9 mouse cellular contexts compared by ENCODE assay signal in genomic region chr12:74824735-74825494, GRCm38 (mm10).
DNase-seq lines count a peak whose midpoint lies in the region; ATAC-seq and TF ChIP-seq lines count a peak whose summit lies in the region.
"Had no signal": no experiment of that assay in that cellular context is flagged by ENCODE, and none has a peak within 500 bp of the region (broad histone marks: within the 10 kb centered on the region; RNA-seq: fewer than 3 reads in every experiment).

No protein-coding gene starts in this region.

- H3K4me1 ChIP-seq in hindbrain, embryonic 14.5 days (replicated peaks; ENCODE audit: control insufficient read depth, insufficient read depth, low read length) = no peaks in the 10 kb centered on the region
- H3K4me1 ChIP-seq in hindbrain, embryonic 10.5 days (replicated peaks) = no peaks in the 10 kb centered on the region
- H3K4me1 ChIP-seq in kidney, postnatal 0 days (replicated peaks; ENCODE audit: insufficient read depth, low read length) = no peaks in the 10 kb centered on the region
- H3K4me1 ChIP-seq in lung, postnatal 0 days (ENCODE audit: insufficient read depth, low read depth, low read length) = no peaks in the 10 kb centered on the region
- H3K4me1 ChIP-seq: midbrain, embryonic 12.5 days had no signal

- ATAC-seq in hindbrain, embryonic 14.5 days (ENCODE audit: low FRiP score) = peak; percentile 34; the same call in 1 of the 2 replicates
- no peak for ATAC-seq in kidney, postnatal 0 days (replicated peaks; ENCODE audit: low FRiP score, low read depth)
- peak; percentile 60 for ATAC-seq in lung, postnatal 0 days

- H3K27me3 ChIP-seq in hindbrain, embryonic 14.5 days (ENCODE audit: control insufficient read depth, insufficient read depth, low read length) = no peaks in the 10 kb centered on the region
- H3K27me3 ChIP-seq in hindbrain, embryonic 10.5 days (ENCODE audit: insufficient read depth, poor library complexity, severe bottlenecking) = no peaks in the 10 kb centered on the region
- no peaks in the 10 kb centered on the region for H3K27me3 ChIP-seq in kidney, postnatal 0 days (ENCODE audit: insufficient read depth, low read length)
- H3K27me3 ChIP-seq in lung, postnatal 0 days (replicated peaks; ENCODE audit: insufficient read depth, low read length) = no peaks in the 10 kb centered on the region
- H3K27me3 ChIP-seq: midbrain, embryonic 12.5 days had no signal

- TF ChIP-seq CTCF in kidney, postnatal 0 days (IDR thresholded peaks at IDR 0.05; ENCODE audit: low read depth) = no peak
- no peak for TF ChIP-seq CTCF in lung, postnatal 0 days (IDR thresholded peaks at IDR 0.05)

- H3K27ac ChIP-seq in hindbrain, embryonic 14.5 days = no peak overlapping the region
- H3K27ac ChIP-seq in hindbrain, embryonic 10.5 days = no peak overlapping the region
- H3K27ac ChIP-seq in kidney, postnatal 0 days = no peak overlapping the region
- no peak overlapping the region for H3K27ac ChIP-seq in lung, postnatal 0 days (ENCODE audit: low read length)
- H3K27ac ChIP-seq: midbrain, embryonic 12.5 days had no signal

- peak; percentile 63 for DNase-seq in hindbrain, embryonic 14.5 days (ENCODE audit: low spot score)
- no peak for DNase-seq in hindbrain, embryonic 10.5 days (ENCODE audit: low spot score)
- DNase-seq in adrenal gland, adult 2 months = peak; percentile 61
- DNase-seq in gastrocnemius, adult 8-10 months (ENCODE audit: low spot score in 2 of 2) = peak; percentile 20 to 32
- DNase-seq in kidney, postnatal 0 days (ENCODE audit: low spot score) = peak; percentile 63
- DNase-seq in lung, postnatal 0 days (ENCODE audit: low spot score) = peak; percentile 57
- no peak for DNase-seq in T-cell, adult 2 months (ENCODE audit: low spot score)
- no peak for DNase-seq in thymus, postnatal 36 days

- H3K9me3 ChIP-seq in hindbrain, embryonic 14.5 days (ENCODE audit: control insufficient read depth, low read length) = no peaks in the 10 kb centered on the region
- no peaks in the 10 kb centered on the region for H3K9me3 ChIP-seq in hindbrain, embryonic 10.5 days
- H3K9me3 ChIP-seq in kidney, postnatal 0 days (replicated peaks; ENCODE audit: low read length) = no peaks in the 10 kb centered on the region
- no peaks in the 10 kb centered on the region for H3K9me3 ChIP-seq in lung, postnatal 0 days (ENCODE audit: low read length)
- H3K9me3 ChIP-seq: midbrain, embryonic 12.5 days had no signal

- no peaks in the 10 kb centered on the region for H3K36me3 ChIP-seq in hindbrain, embryonic 14.5 days (replicated peaks; ENCODE audit: control insufficient read depth, insufficient read depth)
- no peaks in the 10 kb centered on the region for H3K36me3 ChIP-seq in hindbrain, embryonic 10.5 days
- no peaks in the 10 kb centered on the region for H3K36me3 ChIP-seq in kidney, postnatal 0 days (ENCODE audit: insufficient read depth, low read length)
- no peaks in the 10 kb centered on the region for H3K36me3 ChIP-seq in lung, postnatal 0 days (ENCODE audit: insufficient read depth, low read length)
- H3K36me3 ChIP-seq: midbrain, embryonic 12.5 days had no signal

- no peak for TF ChIP-seq EP300 in lung, postnatal 0 days (IDR thresholded peaks at IDR 0.05)

- no peak overlapping the region for H3K9ac ChIP-seq in hindbrain, embryonic 14.5 days
- no peak overlapping the region for H3K9ac ChIP-seq in kidney, postnatal 0 days (ENCODE audit: low read depth, low read length)
- H3K9ac ChIP-seq in lung, postnatal 0 days (replicated peaks; ENCODE audit: low read depth) = no peak overlapping the region
- H3K9ac ChIP-seq: midbrain, embryonic 12.5 days had no signal

- 53% methylated on average over 3 of the region's 3 CpGs for WGBS in hindbrain, embryonic 14.5 days
- 75% methylated on average over 3 of the region's 3 CpGs for WGBS in hindbrain, embryonic 10.5 days
- WGBS in kidney, postnatal 0 days = 33% methylated on average over 3 of the region's 3 CpGs
- 29% methylated on average over 3 of the region's 3 CpGs for WGBS in lung, postnatal 0 days

- H3K4me2 ChIP-seq in hindbrain, embryonic 14.5 days (replicated peaks) = no peak overlapping the region
- no peak overlapping the region for H3K4me2 ChIP-seq in kidney, postnatal 0 days (ENCODE audit: low read length)
- no peak overlapping the region for H3K4me2 ChIP-seq in lung, postnatal 0 days (replicated peaks; ENCODE audit: low read depth, low read length)
- H3K4me2 ChIP-seq: midbrain, embryonic 12.5 days had no signal

- no peak overlapping the region for H3K4me3 ChIP-seq in hindbrain, embryonic 14.5 days (replicated peaks; ENCODE audit: low read length)
- H3K4me3 ChIP-seq in hindbrain, embryonic 10.5 days = no peak overlapping the region
- H3K4me3 ChIP-seq in kidney, postnatal 0 days (replicated peaks; ENCODE audit: low read depth, low read length) = no peak overlapping the region
- H3K4me3 ChIP-seq in lung, postnatal 0 days (ENCODE audit: low read depth, low read length) = no peak overlapping the region
- H3K4me3 ChIP-seq: midbrain, embryonic 12.5 days had no signal

Comparison
In these comparisons a context has a peak if more than half of its experiments do, and no peak if none do; other contexts are left out.
1. DNase-seq: peak in hindbrain, embryonic 14.5 days (single experiment), adrenal gland, adult 2 months (single experiment), gastrocnemius, adult 8-10 months (2 of 2), kidney, postnatal 0 days (single experiment) and lung, postnatal 0 days (single experiment); none in hindbrain, embryonic 10.5 days (single experiment), T-cell, adult 2 months (single experiment) and thymus, postnatal 36 days (0 of 2).